Mouse (Mus musculus): ENCODE data around the gene Marc2. TPM values are rescaled to one million over a fixed set of nuclear protein-coding genes. Genes with fewer than 3 reads are reported as not detected.

Gene Marc2
- total RNA-seq, 2 experiments from 2014 or later: 380 to 404 TPM

DNA sequence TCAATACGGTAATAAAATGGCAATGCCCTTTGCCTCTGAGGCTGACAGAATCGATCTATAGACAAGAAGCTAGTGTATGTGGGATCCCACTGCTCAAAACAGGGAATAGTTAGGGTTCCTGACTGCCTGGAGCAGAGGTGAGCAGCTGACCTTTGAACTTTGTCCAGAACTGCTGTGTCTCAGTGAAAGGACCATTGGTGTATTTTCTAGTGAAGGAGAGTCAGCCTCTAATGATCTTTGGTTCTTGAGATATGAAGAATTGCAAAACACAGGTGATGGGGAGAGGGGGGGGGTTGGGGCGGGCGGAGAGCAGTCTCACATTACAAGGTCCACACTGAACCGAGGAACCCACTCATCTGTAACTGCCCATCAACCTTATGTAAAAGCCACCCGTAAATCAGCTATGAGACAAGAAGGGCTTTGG, 36.7 kb downstream of the Marc2 start:
- no peak for DNase-seq

DNA sequence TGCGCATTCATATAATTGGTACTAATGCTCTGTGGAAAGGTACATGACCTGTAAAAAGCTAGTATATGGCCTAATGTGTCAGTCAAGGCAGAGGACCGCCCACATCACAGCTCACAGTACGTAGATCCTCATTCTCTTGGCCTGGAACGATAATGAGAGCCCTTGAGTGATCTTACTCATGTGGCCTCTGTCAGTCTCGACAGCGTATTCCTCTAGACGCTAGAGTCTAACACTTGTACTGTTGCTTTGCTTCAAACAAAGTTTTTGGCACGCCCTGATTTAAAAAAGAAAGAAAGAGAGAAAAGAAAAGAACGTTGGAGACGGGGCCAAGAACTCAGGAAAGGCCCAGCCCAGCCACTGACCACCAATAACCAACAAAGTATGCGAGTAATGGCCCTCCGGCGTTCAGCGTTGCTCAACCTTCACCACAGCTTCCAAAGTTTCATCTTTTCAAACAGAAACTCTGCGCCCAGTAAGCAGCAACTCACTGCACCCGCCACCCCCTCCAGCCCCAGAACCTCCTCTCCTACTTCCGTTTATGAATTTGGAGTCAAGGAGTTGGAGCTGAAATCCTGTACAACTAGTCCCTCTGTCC, 37.7 kb downstream of the Marc2 start:
- DNase-seq: no peak

- DNase-seq: no peak
Observed at GRCm38 (mm10) chr1:184807627-184808417, 38.4 kb downstream of the Marc2 start.

DNA sequence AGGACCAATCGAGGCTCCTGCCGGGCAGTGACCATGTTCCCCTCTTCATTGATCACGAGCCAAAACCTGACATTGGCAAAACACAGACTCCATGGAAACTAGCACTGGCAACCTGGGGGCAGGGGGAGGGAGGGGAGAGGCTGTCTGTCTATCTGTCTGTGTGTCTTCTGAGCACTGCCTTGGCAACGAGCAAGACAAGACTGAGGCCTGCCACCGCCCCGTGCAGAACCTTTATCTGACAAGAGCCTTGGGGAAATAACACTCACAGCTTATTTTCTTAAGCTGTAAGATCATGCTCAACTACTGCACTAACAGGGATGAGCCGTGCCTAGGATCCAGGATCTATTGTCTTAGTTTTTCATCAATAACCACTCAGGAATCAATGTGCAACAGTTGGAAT, 39.1 kb downstream of the Marc2 start:
- no peak for DNase-seq

GRCm38 (mm10) chr1:184805749-184806148, 40.5 kb downstream of the Marc2 start:
- no peak for DNase-seq

DNA sequence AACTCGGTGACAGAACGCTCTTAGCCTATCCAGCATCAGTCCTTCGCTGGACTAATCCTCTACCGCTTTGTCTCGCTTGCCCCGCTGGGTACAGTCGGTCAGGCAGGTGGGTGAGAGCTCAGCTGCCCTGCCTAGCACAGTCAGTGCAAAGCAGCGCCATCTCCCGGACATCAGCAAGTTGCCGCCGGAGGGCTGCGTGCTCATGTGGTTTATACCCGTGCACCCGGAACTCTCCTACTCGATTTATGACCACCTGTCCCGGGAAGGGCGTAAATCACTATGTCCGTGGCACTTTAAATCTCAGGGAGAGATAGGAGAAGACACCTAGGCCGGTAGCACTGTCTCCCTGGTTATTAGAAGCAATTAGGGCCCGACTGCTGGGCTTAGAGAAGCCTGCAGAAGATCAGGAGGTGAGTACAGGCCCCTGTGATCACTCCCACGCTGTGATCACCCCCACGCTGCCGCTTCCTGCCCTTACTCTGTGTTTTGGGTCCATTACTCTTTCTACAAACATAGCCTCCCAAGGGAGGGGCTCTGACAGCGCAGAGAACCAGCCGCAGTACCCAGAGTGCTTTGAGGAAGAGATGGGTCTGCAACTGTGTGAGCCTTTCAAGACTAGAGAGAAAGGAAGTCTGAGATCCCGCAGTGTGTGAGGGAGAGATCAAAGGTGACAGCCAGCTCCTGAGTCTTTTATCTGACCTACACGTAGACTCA, 52.9 kb downstream of the Marc2 start:
- peak; percentile 56 to 75 for DNase-seq

GRCm38 (mm10) chr1:184791109-184791508, 55.1 kb downstream of the Marc2 start:
- peak in 1 of 2 experiments; percentile 51 for DNase-seq

DNA sequence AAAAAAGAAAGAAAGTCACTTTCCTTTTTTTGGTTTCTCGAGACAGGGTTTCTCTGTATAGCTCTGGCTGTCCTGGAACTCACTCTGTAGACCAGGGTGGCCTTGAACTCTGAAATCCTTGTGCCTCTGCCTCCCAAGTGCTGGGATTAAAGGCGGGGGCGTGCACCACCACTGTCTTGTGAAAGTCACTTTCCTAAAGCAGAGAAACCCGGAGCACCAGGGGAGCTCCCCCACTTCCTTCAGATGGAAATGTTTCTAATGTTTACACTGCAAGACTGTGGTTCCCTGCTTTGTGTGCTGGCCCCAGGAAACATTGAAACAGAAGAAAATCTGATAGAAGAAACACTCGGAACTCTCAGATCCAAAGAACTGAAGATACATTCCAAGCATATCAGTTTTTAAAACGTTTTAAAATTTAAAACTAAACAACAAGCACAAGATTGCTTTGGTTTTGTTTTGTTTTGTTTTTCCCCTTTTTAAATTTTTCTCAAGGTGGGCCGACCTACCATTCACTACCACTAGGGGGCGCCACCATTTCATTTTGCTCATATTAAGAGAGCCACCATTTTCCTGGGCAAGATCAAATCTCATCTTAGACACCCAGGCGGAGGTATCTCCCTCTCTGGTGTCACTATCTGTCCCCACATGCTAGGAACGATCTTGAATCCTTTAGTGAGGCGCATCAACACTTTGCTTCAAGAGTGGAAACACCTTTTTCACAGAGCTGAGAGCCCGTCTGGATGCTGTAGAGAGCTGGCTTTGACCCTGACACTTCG, 59.7 kb downstream of the Marc2 start:
- DNase-seq: no peak

- no peak for DNase-seq
Observed at GRCm38 (mm10) chr1:184783641-184784040, 62.6 kb downstream of the Marc2 start.

DNA sequence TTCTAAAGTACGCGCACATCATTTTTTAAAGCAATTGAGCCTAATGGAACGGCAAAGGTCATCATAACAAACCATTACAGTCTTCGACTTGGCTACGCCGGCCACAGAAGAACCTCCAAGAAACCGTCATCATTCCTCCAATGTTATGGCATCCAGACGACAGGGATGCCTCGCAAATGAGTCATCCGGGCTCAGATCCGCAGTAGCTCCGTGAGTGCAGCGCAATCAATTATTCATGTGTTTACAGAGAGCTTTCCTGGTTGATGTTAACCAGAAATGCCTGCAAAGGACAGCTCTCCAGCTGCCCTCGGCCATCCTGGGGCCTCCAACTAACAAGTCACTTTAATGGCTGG, 64.1 kb downstream of the Marc2 start:
- DNase-seq: peak; percentile 38

GRCm38 (mm10) chr1:184781286-184782160, 64.7 kb downstream of the Marc2 start:
- DNase-seq: no peak

GRCm38 (mm10) chr1:184778157-184778556, 68.1 kb downstream of the Marc2 start:
- no peak for DNase-seq

- no peak for DNase-seq
Observed at GRCm38 (mm10) chr1:184777061-184777795, 69.0 kb downstream of the Marc2 start.

DNA sequence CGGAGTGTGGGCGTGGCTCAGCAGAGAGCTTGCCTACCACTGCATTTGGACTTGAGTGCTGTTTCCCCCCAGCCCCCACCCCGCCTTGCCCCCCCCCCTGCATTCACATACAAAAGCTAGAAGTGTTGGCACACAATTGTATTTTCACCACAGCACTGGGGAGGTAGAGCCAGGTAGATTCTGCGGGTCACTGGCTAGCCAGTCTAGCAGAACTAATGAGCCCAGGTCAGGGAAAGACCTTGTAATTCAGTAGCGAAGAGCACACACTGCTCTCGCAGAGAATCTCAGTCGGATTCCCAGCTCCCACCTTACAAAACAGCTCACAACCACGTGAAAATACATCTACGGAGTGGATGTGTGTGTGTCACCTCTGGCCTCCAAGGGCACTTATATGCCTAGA, 71.0 kb downstream of the Marc2 start:
- no peak for DNase-seq

DNA sequence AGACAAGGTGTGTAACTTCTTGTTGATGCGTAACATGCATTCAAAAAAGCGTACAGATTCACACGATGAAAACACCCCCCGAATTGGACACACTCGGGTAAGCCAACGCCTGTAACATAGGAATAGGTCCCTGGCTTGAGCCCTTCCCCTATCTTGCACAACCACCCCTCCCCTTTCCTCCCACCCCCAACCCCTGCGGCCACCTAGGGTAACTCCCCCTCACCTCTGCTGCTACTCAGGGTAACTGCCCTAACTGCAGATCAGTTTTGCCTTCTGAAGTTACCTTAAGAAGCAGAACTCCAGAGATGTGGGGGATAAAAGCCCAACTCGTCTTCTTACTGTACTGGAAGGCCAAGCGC, 74.4 kb downstream of the Marc2 start:
- DNase-seq: no peak

DNA sequence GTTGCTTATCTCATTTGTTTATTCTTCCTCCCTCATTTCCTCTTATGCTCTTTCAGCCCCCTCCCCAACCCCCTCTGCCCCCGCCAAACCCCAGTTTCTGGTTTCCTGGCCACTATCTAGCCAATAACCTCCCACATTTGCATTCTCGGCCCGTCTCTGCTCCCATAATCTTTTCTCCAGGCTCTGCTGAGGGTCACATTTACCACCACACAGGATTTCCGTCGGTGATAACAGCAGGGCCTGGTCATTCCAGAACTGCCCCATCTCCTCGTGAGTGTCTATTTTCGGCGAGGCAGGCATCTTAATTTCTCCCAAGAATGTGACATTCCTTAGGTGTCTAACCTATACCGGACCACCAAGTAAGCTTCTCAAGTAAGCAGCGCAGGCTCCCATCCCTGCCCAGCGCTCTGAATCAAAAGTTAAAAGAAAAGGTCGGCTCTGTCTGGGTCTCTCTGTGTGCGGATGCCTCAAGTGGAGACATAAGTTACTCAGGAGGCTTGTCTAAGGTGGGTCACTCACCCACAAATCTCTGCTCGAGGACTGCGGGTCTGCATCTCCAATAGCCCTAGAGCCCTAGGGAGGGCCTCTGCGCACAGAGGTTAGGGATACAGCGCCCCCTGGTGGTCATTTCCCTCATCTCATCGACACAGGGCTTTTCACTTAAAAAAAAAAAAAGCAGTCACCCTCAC, 74.9 kb downstream of the Marc2 start:
- peak; percentile 82 to 91 for DNase-seq

DNA sequence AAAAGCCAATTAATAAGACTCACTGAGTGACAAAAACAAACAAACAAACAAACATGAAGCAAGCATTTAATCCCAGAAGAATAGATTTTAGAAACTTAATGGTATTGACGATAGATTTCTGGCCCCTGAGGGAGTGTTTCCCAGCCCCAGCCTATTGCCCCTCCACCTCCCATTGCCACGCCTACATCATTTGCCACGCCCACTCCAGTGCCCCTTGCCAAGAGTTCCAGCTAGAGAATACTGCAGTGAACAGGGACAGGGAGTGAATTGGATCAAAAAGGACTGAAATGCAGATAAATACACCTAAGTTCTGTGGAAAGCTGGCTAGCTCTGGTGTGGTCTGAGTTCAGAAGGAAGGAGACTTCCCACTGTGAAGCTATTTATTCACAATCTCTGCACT, 82.4 kb downstream of the Marc2 start:
- no peak for DNase-seq

All from adrenal gland, postnatal 36 days (tissue).